Mouse (Mus musculus): Measurements from ENCODE around the gene Lalba. TPM values are rescaled to one million over a fixed set of nuclear protein-coding genes. Genes with fewer than 3 reads are reported as not detected.
"Not testable (repeated sequence)": the region's sequence is repeated elsewhere in the genome, so short reads cannot be mapped to it uniquely, and the experiment has no call there.

Gene Lalba
- polyA plus RNA-seq, 1 experiment from 2014 or later: 0.38 TPM

DNA sequence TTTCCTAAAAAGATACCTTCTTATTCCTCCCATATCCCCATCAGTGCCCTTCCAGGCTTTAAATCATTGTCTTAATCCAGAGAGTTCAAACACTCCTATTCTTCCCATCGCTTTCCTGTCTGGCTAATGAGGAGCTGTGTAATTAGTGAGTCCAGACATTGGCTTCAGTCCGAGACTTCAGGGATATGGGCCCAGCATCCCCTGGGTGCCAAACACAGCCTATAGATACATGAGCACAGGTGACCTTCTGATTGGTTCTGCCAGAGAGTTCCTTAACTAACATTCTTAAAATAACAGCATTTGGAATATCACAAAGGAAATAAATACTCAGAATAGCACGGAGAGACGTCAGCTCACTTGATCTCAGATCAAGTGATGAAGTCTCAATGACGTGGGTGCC lies 51.6 kb downstream of the Lalba start, which contains the start of gene Olfr282:
Gene Olfr282 (plus strand): TSS at position 301 of the 400 bp plus-strand sequence.
- not testable (repeated sequence) for H3K36me3 ChIP-seq; H3K4me1 ChIP-seq (replicated peaks); H3K9ac ChIP-seq (replicated peaks); ATAC-seq (ENCODE audit: insufficient number of reproducible peaks, insufficient read depth, low FRiP score, low TSS enrichment, low read depth); H3K4me2 ChIP-seq; H3K27me3 ChIP-seq; H3K27ac ChIP-seq; H3K4me3 ChIP-seq (replicated peaks); H3K9me3 ChIP-seq
- 86% methylated on average over 5 of the region's 5 CpGs for WGBS

Small RNA genes lying within 50 kb of the gene (microRNA-seq; reads per million reads assigned to microRNA genes)
- not detected for gene Mir1291

Other genes starting within 250 kb of the Lalba start
- not detected in 2 replicates for gene Olfr286, start 248.3 kb downstream of the Lalba start, polyA plus RNA-seq (2016; fragmentation: Nextera tagmentation; extraction: Ambion mirVana)
- gene H1fnt, start 225.4 kb downstream of the Lalba start, polyA plus RNA-seq (2016; fragmentation: Nextera tagmentation; extraction: Ambion mirVana): not detected in 2 replicates
- gene Zfp641, start 186.6 kb downstream of the Lalba start, polyA plus RNA-seq (2016; fragmentation: Nextera tagmentation; extraction: Ambion mirVana): 0.29 and 0.52 TPM in 2 replicates
- not detected in 2 replicates for gene Olfr285, start 165.4 kb downstream of the Lalba start, polyA plus RNA-seq (2016; fragmentation: Nextera tagmentation; extraction: Ambion mirVana)
- not detected in 2 replicates for gene Olfr284, start 141.7 kb downstream of the Lalba start, polyA plus RNA-seq (2016; fragmentation: Nextera tagmentation; extraction: Ambion mirVana)
- not detected in 2 replicates for gene Olfr283, start 101.8 kb downstream of the Lalba start, polyA plus RNA-seq (2016; fragmentation: Nextera tagmentation; extraction: Ambion mirVana)
- not detected in 2 replicates for gene Olfr282, start 51.5 kb downstream of the Lalba start, polyA plus RNA-seq (2016; fragmentation: Nextera tagmentation; extraction: Ambion mirVana)
- not detected in 2 replicates for gene Olfr281, start 30.1 kb downstream of the Lalba start, polyA plus RNA-seq (2016; fragmentation: Nextera tagmentation; extraction: Ambion mirVana)
- gene OR5BS1P, start 12.8 kb downstream of the Lalba start, polyA plus RNA-seq (2016; fragmentation: Nextera tagmentation; extraction: Ambion mirVana): not detected in 2 replicates
- gene Olfr279, start 9.7 kb upstream of the Lalba start, polyA plus RNA-seq (2016; fragmentation: Nextera tagmentation; extraction: Ambion mirVana): not detected in 2 replicates
- 190 and 192 TPM in 2 replicates for gene Kansl2, start 51.5 kb upstream of the Lalba start, polyA plus RNA-seq (2016; fragmentation: Nextera tagmentation; extraction: Ambion mirVana)
- 54.0 and 59.4 TPM in 2 replicates for gene Ccnt1, start 88.2 kb upstream of the Lalba start, polyA plus RNA-seq (2016; fragmentation: Nextera tagmentation; extraction: Ambion mirVana)
- gene 4930415O20Rik, start 88.3 kb upstream of the Lalba start, polyA plus RNA-seq (2016; fragmentation: Nextera tagmentation; extraction: Ambion mirVana): 0.69 TPM in 1 of 2 replicates, not detected in the other
- gene Adcy6, start 127.4 kb upstream of the Lalba start, polyA plus RNA-seq (2016; fragmentation: Nextera tagmentation; extraction: Ambion mirVana): 22.1 and 25.7 TPM in 2 replicates
- 43.1 and 44.3 TPM in 2 replicates for gene Cacnb3, start 148.1 kb upstream of the Lalba start, polyA plus RNA-seq (2016; fragmentation: Nextera tagmentation; extraction: Ambion mirVana)
- gene Ddx23, start 180.2 kb upstream of the Lalba start, polyA plus RNA-seq (2016; fragmentation: Nextera tagmentation; extraction: Ambion mirVana): 24.5 and 31.5 TPM in 2 replicates
- 0.24 and 0.54 TPM in 2 replicates for gene Rnd1, start 194.7 kb upstream of the Lalba start, polyA plus RNA-seq (2016; fragmentation: Nextera tagmentation; extraction: Ambion mirVana)
- 0.50 and 0.70 TPM in 2 replicates for gene Ccdc65, start 225.5 kb upstream of the Lalba start, polyA plus RNA-seq (2016; fragmentation: Nextera tagmentation; extraction: Ambion mirVana)
- gene Fkbp11, start 245.5 kb upstream of the Lalba start, polyA plus RNA-seq (2016; fragmentation: Nextera tagmentation; extraction: Ambion mirVana): 25.4 and 28.0 TPM in 2 replicates

All from limb, embryonic 12.5 days (tissue).